Comparison of ENCODE assay signal across 12 mouse cellular contexts in the genomic region with DNA sequence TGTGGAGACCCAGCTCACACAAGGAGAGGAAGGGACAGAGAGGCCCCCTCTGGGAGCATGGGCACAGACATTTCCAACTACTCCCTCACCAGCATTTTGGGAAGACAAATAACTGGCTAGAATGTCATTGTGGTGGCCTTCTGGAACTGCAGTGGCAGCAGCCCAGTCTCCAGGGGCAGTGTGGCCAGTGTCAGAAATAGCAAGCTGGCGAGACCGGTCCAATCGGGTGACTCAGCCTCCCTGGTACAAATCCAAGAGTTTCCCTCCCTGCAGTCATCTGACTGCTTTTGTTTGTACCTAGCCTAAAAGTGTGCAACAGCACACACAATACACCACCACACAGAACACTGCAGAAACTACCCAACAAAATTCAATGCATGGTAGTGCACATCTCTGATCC. TPM values are rescaled to one million over a fixed set of nuclear protein-coding genes. Genes with fewer than 3 reads are reported as not detected.
A peak's percentile ranks its signal among the peaks of the same experiment; 100 is the strongest.
DNase-seq lines count a peak whose midpoint lies in the region.
"Had no signal": no experiment of that assay in that cellular context is flagged by ENCODE, and none has a peak within 500 bp of the region (broad histone marks: within the 10 kb centered on the region; RNA-seq: fewer than 3 reads in every experiment).

No protein-coding gene starts in this region.

- peak; percentile 18 for DNase-seq in gastrocnemius, postnatal 10 days
- DNase-seq in gastrocnemius, adult 8-10 months (ENCODE audit: low spot score in 2 of 2), result no peak
- peak; percentile 76 for DNase-seq in adipocyte (ENCODE audit: low spot score)
- peak; percentile 81 for DNase-seq in cerebellum, adult 9-11 months
- DNase-seq in heart, postnatal 36 days, result peak; percentile 58 to 64
- no peak for DNase-seq in ovary, postnatal 36 days (ENCODE audit: low spot score)
- no peak for DNase-seq in spleen, postnatal 10 days (ENCODE audit: low spot score in 2 of 2)
- no peak for DNase-seq in frontal cortex, adult 2 months (ENCODE audit: extremely low spot score in 1 of 2, low spot score in 1 of 2)

- intact Hi-C loops in heart, postnatal 36 days (cut with DNase I), result no loop called here

RNA-seq across cellular contexts. Expression of gene Mas1, which starts 35.7 kb away (rescaled TPM):
- total RNA-seq in gastrocnemius, postnatal 10 days (2021), result under 1 TPM; 0.59 to 0.72 TPM
- under 1 TPM; 0.22 to 0.35 (median 0.28) TPM for total RNA-seq in gastrocnemius, adult 8-10 months (2022)
- total RNA-seq in heart, postnatal 36 days (2021), result 1 to 10 TPM in 1 of 2 experiments, under 1 TPM in 1; 0.84 to 1.1 TPM
- 25.8 and 34.8 TPM in 2 replicates for polyA plus RNA-seq in frontal cortex, adult 2 months (2012; rRNA removed)
- total RNA-seq: CH12.LX had no signal
- polyA plus RNA-seq: erythroblast, embryonic 14.5 days; spleen, adult 2 months had no signal

RNA-seq across cellular contexts. Expression of gene Mrgprh, which starts 43.6 kb away (rescaled TPM):
- total RNA-seq in gastrocnemius, postnatal 10 days (2021), result 1 to 10 TPM; 1.8 to 2.3 TPM
- 1 to 10 TPM; 3.9 to 5.2 (median 4.9) TPM for total RNA-seq in gastrocnemius, adult 8-10 months (2022)
- total RNA-seq in heart, postnatal 36 days (2021), result 1 to 10 TPM; 5.3 to 5.6 TPM
- polyA plus RNA-seq in frontal cortex, adult 2 months (2012; rRNA removed), result 0.22 and 0.23 TPM in 2 replicates
- total RNA-seq: CH12.LX had no signal
- polyA plus RNA-seq: erythroblast, embryonic 14.5 days; liver, embryonic 16.5 days; spleen, adult 2 months had no signal

Comparison
In these comparisons a context has a peak if more than half of its experiments do, and no peak if none do; other contexts are left out.
1. DNase-seq: peak in gastrocnemius, postnatal 10 days (single experiment), adipocyte (single experiment), cerebellum, adult 9-11 months (single experiment) and heart, postnatal 36 days (2 of 2); none in gastrocnemius, adult 8-10 months (0 of 2), ovary, postnatal 36 days (single experiment), spleen, postnatal 10 days (0 of 2) and frontal cortex, adult 2 months (0 of 2).